Mouse (Mus musculus): ENCODE results near the gene Rabl6.

DNA sequence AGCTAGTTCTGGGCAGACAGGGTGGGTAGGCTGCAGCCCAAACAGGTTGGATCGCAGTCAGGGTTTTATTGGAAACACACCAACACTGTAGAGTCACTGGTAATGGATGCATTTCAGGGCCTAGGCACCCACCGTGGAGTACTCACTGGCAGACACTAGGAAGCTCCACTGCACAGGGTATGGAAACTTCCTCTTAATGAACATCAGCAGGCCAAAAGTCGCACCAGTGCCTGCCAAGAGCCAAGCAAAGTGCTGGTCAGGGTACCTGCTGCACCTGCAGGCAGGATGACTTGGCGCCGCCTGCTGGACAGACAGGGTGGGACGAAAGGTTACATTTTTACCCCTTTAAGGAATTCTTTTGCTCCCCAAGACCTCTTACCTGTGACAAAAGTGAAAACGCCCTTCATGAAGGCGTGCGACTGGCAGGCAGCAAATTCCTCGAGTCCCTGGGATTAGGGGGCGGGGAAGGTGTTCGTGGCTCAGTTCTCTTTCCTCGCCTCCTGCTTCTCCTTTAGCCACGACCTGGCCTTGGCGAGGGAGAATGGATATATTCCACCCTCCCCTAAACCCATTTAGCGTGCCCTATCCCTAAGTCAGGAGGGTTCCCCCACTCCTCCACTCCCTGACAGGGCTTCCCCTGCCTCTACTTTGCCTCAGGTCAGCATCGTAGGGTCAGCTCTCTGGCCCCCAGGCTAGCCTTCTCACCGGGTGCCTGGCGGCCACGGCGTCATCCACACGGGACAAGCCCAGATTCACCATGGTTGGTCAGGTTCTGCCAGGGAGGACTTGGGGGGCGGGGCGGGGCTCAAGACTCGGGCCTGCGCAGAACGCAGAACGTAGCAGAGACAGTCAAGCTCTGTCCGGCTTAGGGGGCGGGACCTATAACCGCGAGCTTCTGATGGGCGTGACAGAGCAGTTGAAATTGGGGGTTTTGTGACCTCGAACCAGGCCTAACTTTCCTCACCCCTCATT lies 13.2 kb upstream of the Rabl6 start, which contains the start of gene Tmem141:
- TF ChIP-seq CTCF (IDR thresholded peaks at IDR 0.05; ENCODE audit: low read depth) (peak; percentile 81), EP300 (IDR thresholded peaks at IDR 0.05; ENCODE audit: low read depth) (no peak)

All from liver, postnatal 0 days (tissue).